Mouse (Mus musculus): ENCODE data around the gene Cyp17a1. TPM values are rescaled to one million over a fixed set of nuclear protein-coding genes. Genes with fewer than 3 reads are reported as not detected.

The Cyp17a1 gene
- not detected in 2 replicates for polyA plus RNA-seq (2016; fragmentation: Nextera tagmentation; extraction: Ambion mirVana)

DNA sequence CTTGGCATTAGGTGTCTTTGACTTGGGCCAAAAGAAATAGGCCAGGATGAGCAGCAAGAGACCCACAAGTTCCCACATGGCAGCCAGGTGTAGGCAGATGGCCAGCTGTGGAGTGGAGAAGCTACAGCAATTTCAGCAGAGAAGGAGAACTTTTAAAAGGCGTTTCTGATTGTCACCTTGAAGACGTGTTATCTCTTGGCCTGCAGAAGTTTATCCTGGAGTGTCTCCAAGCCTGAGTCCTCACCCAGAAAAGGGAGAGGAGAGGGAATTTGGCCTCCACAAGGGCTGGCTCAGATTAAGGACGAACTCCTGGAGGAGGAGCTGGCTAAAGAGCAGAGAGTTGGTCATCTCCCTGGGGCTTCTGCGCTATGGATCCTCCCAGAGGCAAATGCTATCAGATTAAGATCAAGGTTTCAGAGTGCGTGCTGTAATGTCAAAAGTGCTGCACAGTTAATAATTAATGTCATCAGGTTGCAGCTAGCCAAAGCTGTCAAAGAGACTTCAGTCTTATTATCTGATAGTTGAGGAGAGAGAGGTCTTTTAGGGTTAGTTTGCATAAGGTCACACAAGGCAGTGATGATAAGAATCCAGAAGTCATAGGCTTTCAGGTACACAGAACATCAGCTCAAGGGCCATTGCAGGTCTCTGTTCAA is at the start of gene Cyp17a1:
Gene Cyp17a1 (minus strand): TSS at position 407 of the 653 bp plus-strand sequence.
- 70% methylated on average over 5 of the region's 5 CpGs for WGBS
- H3K4me3 ChIP-seq (replicated peaks) = no peak within 1 kb of the TSS
- no peak within 1 kb of the TSS for H3K9ac ChIP-seq
- no peak within 1 kb of the TSS for H3K27ac ChIP-seq
- ATAC-seq (ENCODE audit: low FRiP score) = no peak
- H3K36me3 ChIP-seq (replicated peaks) = no peaks in the 10 kb centered on the region
- H3K27me3 ChIP-seq = no peaks in the 10 kb centered on the region
- no peaks in the 10 kb centered on the region for H3K4me1 ChIP-seq
- H3K9me3 ChIP-seq = no peaks in the 10 kb centered on the region
- H3K4me2 ChIP-seq = no peak within 1 kb of the TSS

DNA sequence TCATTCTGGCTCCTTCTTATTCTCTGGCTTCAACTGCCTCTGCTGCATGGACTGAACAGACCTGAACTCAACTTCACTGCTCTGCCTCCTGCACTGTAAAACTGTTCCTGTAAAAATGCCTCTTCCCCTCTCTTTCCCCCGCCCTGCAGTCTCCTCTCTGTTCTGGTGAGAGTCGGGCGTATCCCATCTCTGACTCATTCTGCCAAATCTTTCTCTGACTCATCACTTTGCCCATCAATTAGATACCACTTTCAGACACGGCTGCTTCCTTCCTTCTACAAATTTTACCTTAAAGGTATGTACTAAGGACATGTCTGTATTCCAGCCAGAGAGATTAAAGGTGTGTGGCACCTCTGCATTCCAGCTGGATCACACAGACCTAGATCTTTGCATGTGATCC is 45.2 kb upstream of the Cyp17a1 start:
- ATAC-seq (ENCODE audit: low FRiP score) = no peak
- H3K4me2 ChIP-seq = no peak overlapping the region
- no peaks in the 10 kb centered on the region for H3K36me3 ChIP-seq (replicated peaks)
- WGBS = 85% methylated on average over 4 of the region's 4 CpGs
- H3K27ac ChIP-seq = no peak overlapping the region
- H3K9me3 ChIP-seq = no peaks in the 10 kb centered on the region
- no peak overlapping the region for H3K9ac ChIP-seq
- H3K4me3 ChIP-seq (replicated peaks) = no peak overlapping the region
- no peaks in the 10 kb centered on the region for H3K27me3 ChIP-seq
- H3K4me1 ChIP-seq = no peaks in the 10 kb centered on the region

DNA sequence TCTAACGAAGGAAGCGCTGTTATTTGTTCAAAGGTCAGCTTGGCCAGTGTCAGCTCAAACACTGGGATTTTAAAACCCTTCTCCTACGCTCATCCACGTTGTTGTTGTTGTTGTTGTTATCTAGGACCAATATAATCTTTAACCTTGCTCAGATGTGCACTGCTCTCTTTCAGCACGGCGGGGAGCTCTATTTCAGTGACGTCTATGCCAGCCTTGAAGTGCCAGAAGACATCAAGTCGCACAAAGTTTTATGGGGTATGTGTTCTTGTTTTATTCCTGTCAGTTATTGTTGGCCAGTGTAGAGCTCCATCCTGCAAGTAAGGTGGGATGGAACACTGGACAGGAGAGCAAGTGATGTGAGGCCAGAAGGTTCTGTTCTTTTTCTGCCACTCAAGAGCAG is 42.0 kb upstream of the Cyp17a1 start:
- 91% methylated on average over 8 of the region's 8 CpGs for WGBS
- ATAC-seq (ENCODE audit: low FRiP score) = no peak
- Histone ChIP-seq H3K27me3 (no peaks in the 10 kb centered on the region), H3K4me2 (no peak overlapping the region), H3K9ac (no peak overlapping the region), H3K4me1 (no peaks in the 10 kb centered on the region), H3K4me3 (replicated peaks) (no peak overlapping the region), H3K9me3 (no peaks in the 10 kb centered on the region), H3K27ac (no peak overlapping the region), H3K36me3 (replicated peaks) (no peaks in the 10 kb centered on the region)

DNA sequence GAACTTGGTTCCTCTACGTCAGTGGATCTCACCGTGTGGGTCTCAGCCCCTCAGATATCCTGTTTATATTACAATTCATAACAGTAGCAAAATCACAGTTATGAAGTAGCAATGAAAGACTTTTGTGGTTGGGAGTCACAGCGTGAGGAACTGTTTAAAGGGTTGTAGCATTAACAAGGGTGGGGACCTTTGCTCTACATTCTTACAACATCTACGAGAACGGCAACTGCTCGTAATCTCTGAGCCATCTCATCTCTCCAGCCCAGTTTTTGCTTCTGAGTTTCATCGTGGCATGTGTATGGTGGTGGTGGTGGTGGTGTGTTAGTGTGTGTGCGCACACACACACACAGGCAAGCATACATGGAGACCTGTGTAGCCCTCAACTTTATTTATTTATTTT is 41.3 kb upstream of the Cyp17a1 start:
- Histone ChIP-seq H3K9me3 (no peaks in the 10 kb centered on the region), H3K9ac (no peak overlapping the region), H3K4me3 (replicated peaks) (no peak overlapping the region), H3K27ac (no peak overlapping the region), H3K36me3 (replicated peaks) (no peaks in the 10 kb centered on the region), H3K4me1 (no peaks in the 10 kb centered on the region), H3K4me2 (no peak overlapping the region), H3K27me3 (no peaks in the 10 kb centered on the region)
- WGBS = 91% methylated on average over 8 of the region's 8 CpGs
- no peak for ATAC-seq (ENCODE audit: low FRiP score)

DNA sequence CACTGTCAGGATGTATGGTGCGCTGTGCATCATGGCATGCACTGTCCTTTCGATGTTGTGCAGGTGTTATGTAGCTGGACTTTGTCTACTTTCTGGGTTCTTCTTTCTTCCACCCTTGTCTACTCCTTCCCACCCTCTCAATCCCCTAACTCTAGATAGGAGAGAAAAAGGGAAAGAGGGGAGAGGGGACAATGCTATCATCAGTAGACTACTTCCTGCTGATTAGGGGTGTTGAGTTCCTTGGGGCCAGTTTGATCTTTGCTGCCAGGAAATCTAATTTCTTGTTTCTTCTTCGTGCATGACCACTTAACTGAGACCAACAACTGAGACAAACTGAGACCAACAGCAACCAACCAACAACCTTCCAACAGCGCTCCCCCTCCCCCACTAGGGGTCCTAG is 37.6 kb upstream of the Cyp17a1 start:
- no peak for ATAC-seq (ENCODE audit: low FRiP score)
- Histone ChIP-seq H3K9me3 (no peaks in the 10 kb centered on the region), H3K27ac (no peak overlapping the region), H3K4me3 (replicated peaks) (no peak overlapping the region), H3K36me3 (replicated peaks) (no peaks in the 10 kb centered on the region), H3K4me1 (peaks cover 13% of the 10 kb centered on the region), H3K4me2 (no peak overlapping the region), H3K9ac (no peak overlapping the region), H3K27me3 (no peaks in the 10 kb centered on the region)
- 89% methylated on average over 4 of the region's 4 CpGs for WGBS

DNA sequence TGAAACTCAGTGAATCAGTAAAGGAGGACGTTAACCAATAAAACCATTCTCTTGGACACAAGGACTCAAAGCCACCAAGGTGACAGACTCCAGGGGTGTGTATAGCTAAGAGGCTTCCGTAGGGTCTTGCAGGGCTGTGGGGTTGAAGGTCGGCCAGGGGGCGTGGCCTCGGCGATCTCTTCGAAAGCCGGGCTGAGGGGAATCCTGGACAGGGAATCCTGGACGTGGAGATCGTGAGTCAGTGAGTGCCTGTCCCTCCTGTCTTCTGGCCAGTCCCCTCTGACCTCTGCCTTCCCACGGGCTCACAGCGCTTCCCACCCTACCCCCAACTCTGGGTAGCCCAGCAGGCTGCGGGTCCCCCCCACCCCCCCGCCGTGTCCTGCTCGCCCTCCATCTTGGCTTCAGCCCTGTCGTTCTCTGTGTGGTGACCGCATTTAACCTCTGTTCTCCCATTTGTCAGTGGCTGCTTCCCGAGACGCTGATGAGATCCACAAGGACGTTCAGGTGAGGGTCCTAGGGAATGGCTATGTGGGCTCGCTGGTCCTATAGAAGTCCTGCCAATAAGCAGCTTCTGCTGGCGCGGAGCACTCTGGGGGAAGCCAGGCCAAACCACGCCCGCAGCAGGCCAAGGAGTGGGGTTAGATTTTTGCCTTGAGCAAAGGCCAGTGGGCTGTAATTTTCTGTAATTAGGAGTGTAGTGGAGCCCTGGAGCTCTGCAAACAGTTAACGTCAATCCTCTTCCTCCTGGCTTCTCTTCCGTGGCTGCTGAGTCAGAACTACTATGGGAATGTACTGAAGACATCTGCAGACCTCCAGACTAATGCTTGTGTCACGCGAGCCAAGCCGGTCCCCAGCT is 34.6 kb upstream of the Cyp17a1 start, which contains the start of gene As3mt:
Gene As3mt (plus strand): TSS at position 163 of the 856 bp plus-strand sequence.
- Histone ChIP-seq H3K27ac (no peak within 1 kb of the TSS), H3K4me1 (peaks cover 13% of the 10 kb centered on the region), H3K9me3 (no peaks in the 10 kb centered on the region), H3K27me3 (no peaks in the 10 kb centered on the region), H3K4me2 (peak within 1 kb of the TSS; percentile 70), H3K4me3 (replicated peaks) (peak within 1 kb of the TSS; percentile 46), H3K36me3 (replicated peaks) (no peaks in the 10 kb centered on the region), H3K9ac (peak within 1 kb of the TSS; percentile 53)
- peak; percentile 14; the same call in 1 of the 2 replicates for ATAC-seq (ENCODE audit: low FRiP score)
- 13% methylated on average over 31 of the region's 31 CpGs for WGBS

DNA sequence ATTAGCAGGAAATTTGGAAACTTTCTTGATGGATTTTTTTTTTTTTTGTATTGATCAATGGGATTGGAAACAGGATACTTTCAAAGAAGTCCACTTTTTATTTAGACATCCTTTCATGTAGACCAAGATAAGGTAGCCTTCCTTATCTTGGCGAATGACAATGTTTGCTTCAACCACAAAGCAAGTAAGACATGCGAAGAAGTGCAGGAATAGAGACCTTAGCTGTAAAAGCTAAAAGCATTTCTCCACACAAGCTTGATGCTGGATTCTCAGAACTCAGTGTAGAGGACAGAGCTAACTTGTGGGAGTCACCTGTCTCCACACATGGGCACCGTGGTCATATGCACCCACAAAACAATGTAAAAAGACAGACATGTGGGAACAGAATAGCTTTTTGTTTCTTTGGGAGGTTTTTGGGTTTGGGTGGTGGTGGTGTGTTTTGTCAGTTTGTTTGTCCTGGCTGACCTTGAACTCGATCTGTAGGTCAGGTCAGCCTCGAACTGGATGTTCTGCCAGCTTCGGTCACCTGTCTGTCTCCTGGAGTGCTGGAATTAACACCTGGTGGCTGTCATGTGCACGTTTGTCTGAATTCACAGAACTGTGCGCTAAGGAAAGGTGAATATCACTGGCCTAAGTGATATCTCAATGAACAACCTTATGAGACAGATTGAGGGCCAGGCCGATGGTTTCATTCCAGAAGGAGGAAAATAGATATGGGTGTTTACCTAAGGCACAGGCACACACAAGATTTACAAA is 33.7 kb upstream of the Cyp17a1 start:
- Histone ChIP-seq H3K27ac (no peak overlapping the region), H3K9ac (peak overlapping the region; percentile 53; the same call in 1 of the 2 replicates), H3K4me2 (peak overlapping the region; percentile 70), H3K4me1 (peaks cover 13% of the 10 kb centered on the region), H3K4me3 (replicated peaks) (peak overlapping the region; percentile 46; the same call in 1 of the 2 replicates), H3K27me3 (no peaks in the 10 kb centered on the region), H3K36me3 (replicated peaks) (0 out of 2 replicates have a peak, but pooled peaks cover 4% of the 10 kb centered on the region), H3K9me3 (no peaks in the 10 kb centered on the region)
- WGBS = 78% methylated on average over 9 of the region's 9 CpGs
- ATAC-seq (ENCODE audit: low FRiP score) = no peak

DNA sequence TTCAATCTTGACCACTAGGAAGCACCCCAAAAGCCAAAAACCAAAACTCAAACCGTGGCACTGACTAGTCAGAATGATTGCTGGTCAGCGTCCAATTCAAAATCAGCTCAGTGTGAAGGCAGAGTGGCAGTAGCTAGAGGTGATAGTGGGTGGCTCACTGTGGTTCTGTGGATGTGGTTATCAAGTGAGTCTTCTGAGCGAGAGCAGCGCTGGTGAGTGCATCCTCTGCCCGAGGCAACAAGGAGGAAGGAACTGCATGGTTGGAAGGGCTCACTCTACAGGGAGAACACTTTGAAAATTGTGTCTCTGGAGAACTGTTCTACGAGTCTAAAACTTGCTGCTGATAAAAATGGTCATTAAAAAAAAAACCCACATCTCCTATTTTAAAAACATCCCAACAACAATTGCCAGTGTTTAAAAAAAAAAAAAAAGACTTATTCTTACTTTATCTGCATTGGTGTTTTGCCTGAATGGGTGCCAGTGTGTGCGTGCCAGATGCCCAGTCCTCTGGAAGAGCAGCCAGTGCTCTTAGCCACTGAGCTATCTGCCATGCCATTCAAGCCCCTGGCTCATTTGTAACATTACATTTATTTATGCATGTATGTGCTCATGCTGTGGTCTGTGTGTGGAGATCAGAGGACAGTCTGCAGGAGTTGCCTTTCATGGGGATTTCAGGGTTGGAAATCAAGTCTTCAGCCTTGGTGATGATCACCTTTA is 33.0 kb upstream of the Cyp17a1 start:
- Histone ChIP-seq H3K4me3 (replicated peaks) (no peak overlapping the region), H3K9ac (no peak overlapping the region), H3K36me3 (replicated peaks) (0 out of 2 replicates have a peak, but pooled peaks cover 4% of the 10 kb centered on the region), H3K27me3 (no peaks in the 10 kb centered on the region), H3K4me2 (no peak overlapping the region), H3K4me1 (peaks cover 13% of the 10 kb centered on the region), H3K9me3 (no peaks in the 10 kb centered on the region), H3K27ac (no peak overlapping the region)
- WGBS = 67% methylated on average over 7 of the region's 7 CpGs
- no peak for ATAC-seq (ENCODE audit: low FRiP score)

DNA sequence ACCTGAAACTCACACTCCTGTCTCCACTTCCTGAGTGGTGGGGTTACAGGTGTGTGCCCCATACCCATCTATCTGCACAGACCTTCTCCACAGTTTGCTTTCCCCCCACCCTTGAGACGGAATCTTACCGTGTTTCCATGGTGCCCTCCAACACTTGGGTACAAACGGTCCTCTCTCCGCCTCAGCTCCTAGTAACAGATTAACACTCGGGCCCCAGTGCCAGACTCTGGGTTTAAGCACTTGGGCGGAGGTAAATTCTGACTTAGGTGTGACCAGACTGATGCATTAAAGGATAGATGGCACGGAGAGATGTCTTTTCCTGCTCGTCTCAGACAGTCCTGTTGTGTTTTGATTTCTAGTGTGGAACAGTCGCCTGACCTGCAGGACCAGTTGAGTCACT is 28.2 kb upstream of the Cyp17a1 start:
- no peak overlapping the region for H3K9ac ChIP-seq
- 0 out of 2 replicates have a peak, but pooled peaks cover 4% of the 10 kb centered on the region for H3K36me3 ChIP-seq (replicated peaks)
- no peaks in the 10 kb centered on the region for H3K9me3 ChIP-seq
- ATAC-seq (ENCODE audit: low FRiP score) = no peak
- H3K4me1 ChIP-seq = no peaks in the 10 kb centered on the region
- H3K4me2 ChIP-seq = no peak overlapping the region
- H3K27me3 ChIP-seq = 0 out of 2 replicates have a peak, but pooled peaks cover 3% of the 10 kb centered on the region
- H3K27ac ChIP-seq = no peak overlapping the region
- H3K4me3 ChIP-seq (replicated peaks) = no peak overlapping the region
- 91% methylated on average over 9 of the region's 9 CpGs for WGBS

DNA sequence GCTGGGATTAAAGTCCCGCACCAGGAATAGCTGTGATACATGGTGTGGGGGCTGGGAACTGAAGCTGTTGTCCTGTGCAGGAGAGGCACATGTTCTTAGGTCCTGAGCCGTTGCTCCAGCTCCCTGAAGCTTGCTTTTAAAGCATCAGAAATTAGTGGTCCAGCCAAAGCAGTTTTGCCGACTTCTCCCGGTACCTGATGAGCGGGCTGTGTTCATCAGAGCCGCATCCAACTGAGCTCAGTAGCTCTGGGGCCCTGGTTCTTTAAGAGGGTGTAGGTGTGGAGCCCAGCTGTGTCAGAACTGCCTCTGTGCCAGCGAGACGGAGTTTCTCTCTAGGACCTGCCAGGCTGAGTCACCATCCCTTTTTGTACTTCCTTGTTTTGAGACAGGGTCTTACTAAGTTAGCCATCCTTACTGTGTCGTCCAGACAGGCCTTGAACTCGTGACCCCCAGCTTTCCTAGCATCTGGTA is 26.1 kb upstream of the Cyp17a1 start:
- Histone ChIP-seq H3K9me3 (no peaks in the 10 kb centered on the region), H3K36me3 (replicated peaks) (peaks cover 4% of the 10 kb centered on the region; the same call in 1 of the 2 replicates), H3K4me1 (no peaks in the 10 kb centered on the region), H3K4me2 (no peak overlapping the region), H3K4me3 (replicated peaks) (no peak overlapping the region), H3K27me3 (0 out of 2 replicates have a peak, but pooled peaks cover 3% of the 10 kb centered on the region), H3K27ac (no peak overlapping the region), H3K9ac (no peak overlapping the region)
- 81% methylated on average over 10 of the region's 10 CpGs for whole genome bisulfite sequencing
- ATAC-seq (ENCODE audit: low FRiP score) = no peak

DNA sequence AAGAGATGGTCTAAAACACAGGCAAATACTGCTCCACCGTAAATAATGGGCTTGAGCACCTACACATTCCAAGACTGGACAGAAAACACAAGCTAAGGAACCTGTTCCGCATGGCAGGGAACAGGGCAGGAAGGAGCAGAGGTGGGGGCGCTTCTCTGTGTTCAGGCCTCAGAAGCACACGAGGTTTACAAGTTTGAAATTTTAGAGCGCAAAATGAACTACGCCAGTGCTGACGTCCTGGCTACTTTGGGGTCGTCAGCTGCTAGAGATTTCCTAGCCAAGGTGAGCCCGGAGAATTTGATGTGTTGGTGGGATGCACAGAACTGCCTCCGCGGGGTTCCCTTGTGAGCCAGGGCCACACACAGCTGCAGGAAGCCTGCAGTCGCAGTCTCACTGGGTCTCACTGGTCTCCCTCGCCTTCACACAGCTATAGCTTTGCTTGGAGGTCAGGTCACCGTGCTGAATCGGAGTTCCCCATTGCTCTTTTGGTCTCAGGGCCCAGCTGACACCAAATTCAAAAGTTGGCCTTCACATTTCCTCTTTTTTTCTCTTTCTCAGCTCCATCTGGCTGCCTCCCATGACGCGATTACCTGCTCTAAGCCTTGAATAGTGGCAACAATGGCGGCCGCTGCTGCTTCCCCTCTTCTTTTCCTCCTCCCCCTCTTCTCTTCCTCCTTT is 25.0 kb upstream of the Cyp17a1 start:
- Histone ChIP-seq H3K4me3 (replicated peaks) (no peak overlapping the region), H3K4me1 (no peaks in the 10 kb centered on the region), H3K36me3 (replicated peaks) (peaks cover 4% of the 10 kb centered on the region; the same call in 1 of the 2 replicates), H3K9ac (no peak overlapping the region), H3K27me3 (0 out of 2 replicates have a peak, but pooled peaks cover 3% of the 10 kb centered on the region), H3K9me3 (no peaks in the 10 kb centered on the region), H3K4me2 (no peak overlapping the region), H3K27ac (no peak overlapping the region)
- no peak for ATAC-seq (ENCODE audit: low FRiP score)
- 44% methylated on average over 19 of the region's 19 CpGs for WGBS
